Mouse (Mus musculus): Measurements from ENCODE around the gene Lmtk2. TPM values are rescaled to one million over a fixed set of nuclear protein-coding genes. Genes with fewer than 3 reads are reported as not detected.

Gene Lmtk2
- total and polyA plus RNA-seq, 3 experiments = 12.6 to 14.8 TPM; not detected in 1

GRCm38 (mm10) chr5:144053450-144053849, 46.8 kb upstream of the Lmtk2 start:
- TF ChIP-seq CTCF (IDR thresholded peaks at IDR 0.05 in 2 of 3, conservative IDR thresholded peaks at IDR 0.05 in 1 of 3; ENCODE audit: control insufficient read depth in 1 of 3, insufficient read depth in 1 of 3, low read depth in 2 of 3, low read length in 3 of 3, poor library complexity in 1 of 3, severe bottlenecking in 1 of 3) (no peak), NELFE (IDR thresholded peaks at IDR 0.05; ENCODE audit: low read depth, low read length) (no peak), RAD21 (IDR thresholded peaks at IDR 0.05; ENCODE audit: low read depth, low read length) (no peak), TBP (IDR thresholded peaks at IDR 0.05; ENCODE audit: low read depth, low read length) (no peak), POLR2AphosphoS2 (IDR thresholded peaks at IDR 0.05; ENCODE audit: low read length) (no peak)
- H3K36me3 ChIP-seq (ENCODE audit: control insufficient read depth in 1 of 2, insufficient read depth in 2 of 2, low read length in 2 of 2) = no peaks in the 10 kb centered on the region
- H3K4me3 ChIP-seq (ENCODE audit: control insufficient read depth in 1 of 2, insufficient read depth in 1 of 2, low read depth in 2 of 2, low read length in 2 of 2) = no peak overlapping the region
- H3K27me3 ChIP-seq (ENCODE audit: control insufficient read depth in 1 of 2, insufficient read depth in 2 of 2, low read length in 2 of 2) = no peaks in the 10 kb centered on the region; a peak in 1 of 4 replicates
- H3K9me3 ChIP-seq (replicated peaks; ENCODE audit: insufficient read depth, low read length) = no peaks in the 10 kb centered on the region
- no peaks in the 10 kb centered on the region for H3K79me2 ChIP-seq (ENCODE audit: control insufficient read depth, insufficient read depth, low read length, poor library complexity)
- no peaks in the 10 kb centered on the region for H3K4me1 ChIP-seq (ENCODE audit: control insufficient read depth in 1 of 2, insufficient read depth in 2 of 2, low read length in 2 of 2)
- no peak for DNase-seq (ENCODE audit: low read depth, low spot score)
- no peak overlapping the region for H3K9ac ChIP-seq (ENCODE audit: control insufficient read depth, low read depth, low read length, poor library complexity, severe bottlenecking)
- H3K27ac ChIP-seq (ENCODE audit: control insufficient read depth, low read depth, low read length) = no peak overlapping the region

- H3K4me3 ChIP-seq (ENCODE audit: control insufficient read depth in 1 of 2, insufficient read depth in 1 of 2, low read depth in 2 of 2, low read length in 2 of 2) = no peak overlapping the region
- no peak for DNase-seq (ENCODE audit: low read depth, low spot score)
- H3K36me3 ChIP-seq (ENCODE audit: control insufficient read depth in 1 of 2, insufficient read depth in 2 of 2, low read length in 2 of 2) = no peaks in the 10 kb centered on the region
- H3K9me3 ChIP-seq (replicated peaks; ENCODE audit: insufficient read depth, low read length) = no peaks in the 10 kb centered on the region
- H3K4me1 ChIP-seq (ENCODE audit: control insufficient read depth in 1 of 2, insufficient read depth in 2 of 2, low read length in 2 of 2) = no peaks in the 10 kb centered on the region
- H3K27me3 ChIP-seq (ENCODE audit: control insufficient read depth in 1 of 2, insufficient read depth in 2 of 2, low read length in 2 of 2) = no peaks in the 10 kb centered on the region; a peak in 1 of 4 replicates
- no peak overlapping the region for H3K27ac ChIP-seq (ENCODE audit: control insufficient read depth, low read depth, low read length)
- no peak for TF ChIP-seq ZMIZ1 (IDR thresholded peaks at IDR 0.05; ENCODE audit: low read depth, low read length)
- TF ChIP-seq MAZ (IDR thresholded peaks at IDR 0.05; ENCODE audit: low read depth, low read length) = no peak
- TF ChIP-seq POLR2A (IDR thresholded peaks at IDR 0.05; ENCODE audit: control insufficient read depth in 1 of 2, insufficient read depth in 1 of 2, low read depth in 1 of 2, low read length in 2 of 2, poor library complexity in 1 of 2) = no peak
- no peak for TF ChIP-seq NELFE (IDR thresholded peaks at IDR 0.05; ENCODE audit: low read depth, low read length)
- no peak for TF ChIP-seq TCF12 (IDR thresholded peaks at IDR 0.05; ENCODE audit: low read depth, low read length)
- TF ChIP-seq EP300 (IDR thresholded peaks at IDR 0.05; ENCODE audit: low read depth in 1 of 2, low read length in 2 of 2) = no peak
- TF ChIP-seq MYC (IDR thresholded peaks at IDR 0.05; ENCODE audit: low read depth, low read length) = no peak
- no peak for TF ChIP-seq SMC3 (IDR thresholded peaks at IDR 0.05; ENCODE audit: low read depth, low read length)
- H3K9ac ChIP-seq (ENCODE audit: control insufficient read depth, low read depth, low read length, poor library complexity, severe bottlenecking) = no peak overlapping the region
- H3K79me2 ChIP-seq (ENCODE audit: control insufficient read depth, insufficient read depth, low read length, poor library complexity) = no peaks in the 10 kb centered on the region
Observed at GRCm38 (mm10) chr5:144054340-144054739, 45.9 kb upstream of the Lmtk2 start.

- Histone ChIP-seq H3K4me3 (ENCODE audit: control insufficient read depth in 1 of 2, insufficient read depth in 1 of 2, low read depth in 2 of 2, low read length in 2 of 2) (no peak overlapping the region), H3K79me2 (ENCODE audit: control insufficient read depth, insufficient read depth, low read length, poor library complexity) (no peaks in the 10 kb centered on the region), H3K4me1 (ENCODE audit: control insufficient read depth in 1 of 2, insufficient read depth in 2 of 2, low read length in 2 of 2) (no peaks in the 10 kb centered on the region), H3K27me3 (ENCODE audit: control insufficient read depth in 1 of 2, insufficient read depth in 2 of 2, low read length in 2 of 2) (peaks cover 2 to 3% of the 10 kb centered on the region in 2 experiments; a peak in 2 of 4 replicates), H3K9ac (ENCODE audit: control insufficient read depth, low read depth, low read length, poor library complexity, severe bottlenecking) (no peak overlapping the region), H3K36me3 (ENCODE audit: control insufficient read depth in 1 of 2, insufficient read depth in 2 of 2, low read length in 2 of 2) (no peaks in the 10 kb centered on the region), H3K9me3 (replicated peaks; ENCODE audit: insufficient read depth, low read length) (no peaks in the 10 kb centered on the region), H3K27ac (ENCODE audit: control insufficient read depth, low read depth, low read length) (no peak overlapping the region)
- DNase-seq (ENCODE audit: low read depth, low spot score) = no peak
- no peak for TF ChIP-seq ELF1 (IDR thresholded peaks at IDR 0.05; ENCODE audit: low read depth, low read length)
- TF ChIP-seq MEF2A (IDR thresholded peaks at IDR 0.05; ENCODE audit: extremely low read depth, insufficient replicate concordance, low read depth, low read length, poor library complexity, severe bottlenecking) = no peak
- no peak for TF ChIP-seq ETS1 (IDR thresholded peaks at IDR 0.05; ENCODE audit: low read depth, low read length)
- TF ChIP-seq MAFK (IDR thresholded peaks at IDR 0.05; ENCODE audit: borderline replicate concordance, low read depth, low read length) = no peak
- no peak for TF ChIP-seq KAT2A (conservative IDR thresholded peaks at IDR 0.05; ENCODE audit: low read depth, low read length)
- no peak for TF ChIP-seq SMC3 (IDR thresholded peaks at IDR 0.05; ENCODE audit: low read depth, low read length)
- no peak for TF ChIP-seq CHD1 (IDR thresholded peaks at IDR 0.05; ENCODE audit: low read depth, low read length)
- no peak for TF ChIP-seq E2F4 (IDR thresholded peaks at IDR 0.05; ENCODE audit: borderline replicate concordance, low read depth, low read length)
- TF ChIP-seq USF2 (IDR thresholded peaks at IDR 0.05; ENCODE audit: borderline replicate concordance in 1 of 2, insufficient read depth in 1 of 2, low read depth in 1 of 2, low read length in 2 of 2) = no peak
- TF ChIP-seq GATA1 (IDR thresholded peaks at IDR 0.05; ENCODE audit: low read depth, low read length) = no peak
- no peak for TF ChIP-seq RAD21 (IDR thresholded peaks at IDR 0.05; ENCODE audit: low read depth, low read length)
- TF ChIP-seq USF1 (IDR thresholded peaks at IDR 0.05; ENCODE audit: low read depth, low read length) = no peak
- no peak for TF ChIP-seq MAZ (IDR thresholded peaks at IDR 0.05; ENCODE audit: low read depth, low read length)
- no peak for TF ChIP-seq RCOR1 (IDR thresholded peaks at IDR 0.05; ENCODE audit: low read depth, low read length)
- TF ChIP-seq ZKSCAN1 (IDR thresholded peaks at IDR 0.05; ENCODE audit: low read depth, low read length) = no peak
Observed at GRCm38 (mm10) chr5:144064093-144064492, 36.1 kb upstream of the Lmtk2 start.
